Mouse (Mus musculus) natural killer cell, adult 2 months (primary cell): ENCODE results near the gene Nhs.
A peak's percentile ranks its signal among the peaks of the same experiment; 100 is the strongest.

Experiments used
- DNase-seq, 2 experiments: peaks; one replicate each; pipeline ENCODE4 v3.0.0; 2022; ENCODE audit warnings: low spot score in 2 of 2

The Nhs gene

GRCm38 (mm10) chrX:161943098-161943680 is 216.3 kb downstream of the Nhs start:
- no peak for DNase-seq

GRCm38 (mm10) chrX:161940696-161941095 is 218.8 kb downstream of the Nhs start:
- DNase-seq: no peak

- no peak for DNase-seq
Observed at GRCm38 (mm10) chrX:161926683-161927053, 232.9 kb downstream of the Nhs start.

- no peak for DNase-seq
Observed at GRCm38 (mm10) chrX:161925973-161926682, 233.4 kb downstream of the Nhs start.

- DNase-seq: no peak
Observed at GRCm38 (mm10) chrX:161922655-161923054, 236.9 kb downstream of the Nhs start.

- no peak for DNase-seq
Observed at GRCm38 (mm10) chrX:161921581-161921980, 237.9 kb downstream of the Nhs start.

GRCm38 (mm10) chrX:161909963-161910362 is 249.6 kb downstream of the Nhs start:
- DNase-seq: no peak

- DNase-seq: no peak
Observed at GRCm38 (mm10) chrX:161908652-161909403, 250.7 kb downstream of the Nhs start.

GRCm38 (mm10) chrX:161907595-161908592 is 251.6 kb downstream of the Nhs start:
- DNase-seq: no peak

- DNase-seq: no peak
Observed at GRCm38 (mm10) chrX:161894442-161894841, 265.1 kb downstream of the Nhs start.

- no peak for DNase-seq
Observed at GRCm38 (mm10) chrX:161883661-161884060, 275.9 kb downstream of the Nhs start.

- no peak for DNase-seq
Observed at GRCm38 (mm10) chrX:161877123-161877522, 282.4 kb downstream of the Nhs start.

- no peak for DNase-seq
Observed at GRCm38 (mm10) chrX:161873511-161873910, 286.0 kb downstream of the Nhs start.

- no peak for DNase-seq
Observed at GRCm38 (mm10) chrX:161871306-161871705, 288.2 kb downstream of the Nhs start.

GRCm38 (mm10) chrX:161855630-161856029 is 303.9 kb downstream of the Nhs start:
- DNase-seq: no peak

GRCm38 (mm10) chrX:161853626-161854312 is 305.8 kb downstream of the Nhs start:
- no peak for DNase-seq

- peak in 1 of 2 experiments; percentile 1 for DNase-seq
Observed at GRCm38 (mm10) chrX:161826186-161826585, 333.3 kb downstream of the Nhs start.

- no peak for DNase-seq
Observed at GRCm38 (mm10) chrX:161790182-161790581, 369.3 kb downstream of the Nhs start.
